Mouse (Mus musculus) MEL (cell line): ENCODE measurements around the gene Hoxd10. TPM values are rescaled to one million over a fixed set of nuclear protein-coding genes. Genes with fewer than 3 reads are reported as not detected.

Experiments
- DNase-seq: peaks from one replicate; pipeline ENCODE4 v3.0.0; 2011; ENCODE audit warnings: low read depth, low spot score
- H3K27ac ChIP-seq: 2 replicates; pipeline ENCODE4 v1.5.1; 2012; ENCODE audit warnings: low read depth, mild to moderate bottlenecking, control low read depth, low read length, moderate library complexity; ENCODE audit not compliant: control insufficient read depth
- H3K27me3 ChIP-seq, 2 experiments: fragments of 150-350 bp in 1 of 2; sonication (generic) in 1 of 2; 2 replicates each; pipeline ENCODE4 v1.6.1; 2012; ENCODE audit warnings: low read length in 2 of 2, mild to moderate bottlenecking in 2 of 2, improper control_type of control experiment in 1 of 2, moderate library complexity in 1 of 2; ENCODE audit not compliant: insufficient read depth in 2 of 2, control insufficient read depth in 1 of 2
- H3K36me3 ChIP-seq, 2 experiments: 2 replicates each; pipeline ENCODE4 v1.6.1; 2012 to 2014; ENCODE audit warnings: low read length in 2 of 2, improper control_type of control experiment in 1 of 2, inconsistent platforms in 1 of 2, mild to moderate bottlenecking in 1 of 2; ENCODE audit not compliant: insufficient read depth in 2 of 2, control insufficient read depth in 1 of 2
- H3K4me1 ChIP-seq, 2 experiments: fragments of 150-350 bp in 1 of 2; sonication (generic) in 1 of 2; 2 replicates each; pipeline ENCODE4 v1.6.1; 2012; ENCODE audit warnings: low read length in 2 of 2, improper control_type of control experiment in 1 of 2, mild to moderate bottlenecking in 1 of 2; ENCODE audit not compliant: insufficient read depth in 2 of 2, control insufficient read depth in 1 of 2
- H3K4me3 ChIP-seq, 2 experiments: fragments of 150-350 bp in 1 of 2; sonication (generic) in 1 of 2; 2 replicates each; pipeline ENCODE4 v1.5.1; 2012; ENCODE audit warnings: low read depth in 2 of 2, low read length in 2 of 2, mild to moderate bottlenecking in 2 of 2, moderate library complexity in 2 of 2, control low read depth in 1 of 2, improper control_type of control experiment in 1 of 2; ENCODE audit not compliant: control insufficient read depth in 1 of 2, insufficient read depth in 1 of 2
- H3K79me2 ChIP-seq: 2 replicates; pipeline ENCODE4 v1.6.1; 2012; ENCODE audit warnings: mild to moderate bottlenecking, low read length, moderate library complexity; ENCODE audit not compliant: control insufficient read depth, poor library complexity, insufficient read depth
- H3K9ac ChIP-seq: 2 replicates; pipeline ENCODE4 v1.6.1; 2012; ENCODE audit warnings: low read depth, mild to moderate bottlenecking, control low read depth, low read length, moderate library complexity; ENCODE audit not compliant: control insufficient read depth, poor library complexity, severe bottlenecking
- H3K9me3 ChIP-seq: fragments of 150-350 bp; sonication (generic); replicated peaks from 2 replicates; pipeline ENCODE4 v1.6.1; 2012; ENCODE audit warnings: mild to moderate bottlenecking, low read length, improper control_type of control experiment, moderate library complexity; ENCODE audit not compliant: insufficient read depth
- E2F4 ChIP-seq: IDR thresholded peaks from 2 replicates; pipeline ENCODE4 v1.6.1; 2011; ENCODE audit warnings: low read depth, low read length, improper control_type of control experiment, borderline replicate concordance
- EP300 ChIP-seq, 2 experiments: IDR thresholded peaks; 2 replicates each; pipeline ENCODE4 v1.6.1; 2011; ENCODE audit warnings: improper control_type of control experiment in 2 of 2, low read length in 2 of 2, low read depth in 1 of 2, mild to moderate bottlenecking in 1 of 2
- KAT2A ChIP-seq: conservative IDR thresholded peaks from 2 replicates; pipeline ENCODE4 v1.6.1; 2012; ENCODE audit warnings: low read depth, low read length, improper control_type of control experiment, inconsistent platforms
- MEF2A ChIP-seq: IDR thresholded peaks from 2 replicates; pipeline ENCODE4 v1.6.1; 2014; ENCODE audit warnings: low read depth, mild to moderate bottlenecking, inconsistent platforms, low read length, improper control_type of control experiment; ENCODE audit not compliant: poor library complexity, insufficient replicate concordance, severe bottlenecking; ENCODE audit errors: extremely low read depth
- NELFE ChIP-seq: IDR thresholded peaks from 2 replicates; pipeline ENCODE4 v1.6.1; 2011; ENCODE audit warnings: low read depth, low read length, improper control_type of control experiment
- TCF12 ChIP-seq: IDR thresholded peaks from 2 replicates; pipeline ENCODE4 v1.6.1; 2014; ENCODE audit warnings: low read depth, mild to moderate bottlenecking, inconsistent platforms, low read length, improper control_type of control experiment, moderate library complexity
- USF1 ChIP-seq: IDR thresholded peaks from 2 replicates; pipeline ENCODE4 v1.6.1; 2014; ENCODE audit warnings: low read depth, mild to moderate bottlenecking, inconsistent platforms, low read length, improper control_type of control experiment, moderate library complexity
- ZKSCAN1 ChIP-seq: IDR thresholded peaks from 2 replicates; pipeline ENCODE4 v1.6.1; 2012; ENCODE audit warnings: low read depth, mild to moderate bottlenecking, inconsistent platforms, low read length, improper control_type of control experiment, moderate library complexity
- ZNF384 ChIP-seq: IDR thresholded peaks from 2 replicates; pipeline ENCODE4 v1.6.1; 2012; ENCODE audit warnings: low read depth, mild to moderate bottlenecking, inconsistent platforms, low read length, improper control_type of control experiment
- polyA plus RNA-seq, 2 experiments: library from polyadenylated mRNA; stranded (reverse) in 1 of 2; unstranded in 1 of 2; fragments of >175 nt in 1 of 2; fragments of >200 nt in 1 of 2; gene quantifications; 2 replicates each; pipeline versions ENCODE4 v1.2.1 to v1.2.4; 2012; ENCODE audit warnings: low replicate concordance in 2 of 2, low read depth in 1 of 2; ENCODE audit not compliant: insufficient read length in 2 of 2, insufficient read depth in 1 of 2, missing spikeins in 1 of 2
- total RNA-seq: library from RNA; depleted of rRNA; stranded (reverse); fragments of 300-350 nt; gene quantifications from 2 replicates; pipeline ENCODE4 v1.2.3, GENCODE M21; 2012

The Hoxd10 gene
- total and polyA plus RNA-seq, 3 experiments = not detected

GRCm38 (mm10) chr2:74686301-74686987, 5.3 kb upstream of the Hoxd10 start (continued):
- TF ChIP-seq TCF12 = no peak
- no peak for TF ChIP-seq MEF2A
- TF ChIP-seq ZNF384 = peak; percentile 87
- TF ChIP-seq EP300 (IDR thresholded peaks at IDR 0.05; ENCODE audit: low read depth in 1 of 2, low read length in 2 of 2) = no peak

- no peaks in the 10 kb centered on the region for H3K36me3 ChIP-seq
- H3K9me3 ChIP-seq = no peaks in the 10 kb centered on the region
- no peak overlapping the region for H3K9ac ChIP-seq
- DNase-seq = no peak
- H3K27ac ChIP-seq = no peak overlapping the region
- no peaks in the 10 kb centered on the region for H3K4me1 ChIP-seq
- TF ChIP-seq E2F4 (no peak), USF1 (no peak), NELFE (no peak), KAT2A (no peak)
- H3K4me3 ChIP-seq = no peak overlapping the region
- H3K79me2 ChIP-seq = no peaks in the 10 kb centered on the region
- peaks cover 0 to 2% of the 10 kb centered on the region in 2 experiments; a peak in 3 of 4 replicates for H3K27me3 ChIP-seq
Measured at GRCm38 (mm10) chr2:74686988-74687697, 4.6 kb upstream of the Hoxd10 start.

- Histone ChIP-seq H3K9ac (no peak overlapping the region), H3K4me3 (no peak overlapping the region), H3K27me3 (peaks cover 0 to 2% of the 10 kb centered on the region in 2 experiments; a peak in 3 of 4 replicates), H3K27ac (no peak overlapping the region), H3K9me3 (no peaks in the 10 kb centered on the region), H3K4me1 (no peaks in the 10 kb centered on the region), H3K79me2 (no peaks in the 10 kb centered on the region), H3K36me3 (no peaks in the 10 kb centered on the region)
- TF ChIP-seq ZKSCAN1 = no peak
- DNase-seq = no peak
Measured at GRCm38 (mm10) chr2:74687698-74688555, 3.8 kb upstream of the Hoxd10 start.
